ENCODE assay signal across 8 mouse cellular contexts in genomic region chr8:105171116-105172002, GRCm38 (mm10). TPM values are rescaled to one million over a fixed set of nuclear protein-coding genes. Genes with fewer than 3 reads are reported as not detected.
A peak's percentile ranks its signal among the peaks of the same experiment; 100 is the strongest.
DNase-seq lines count a peak whose midpoint lies in the region; ATAC-seq and TF ChIP-seq lines count a peak whose summit lies in the region.

No protein-coding gene starts in this region.

- WGBS in bone marrow, adult 2 months = under 1% methylated on average over 92 of the region's 92 CpGs
- under 1% methylated on average over 78 of the region's 92 CpGs for WGBS in forebrain, embryonic 14.5 days
- WGBS in lung, embryonic 16.5 days = under 1% methylated on average over 90 of the region's 92 CpGs
- under 1% methylated on average over 91 of the region's 92 CpGs for WGBS in thymus, adult 2 months

- peak; percentile 49 for ATAC-seq in CD4-positive, CD25-positive, alpha-beta regulatory T cell, adult 4 months
- peak; percentile 47 for ATAC-seq in forebrain, embryonic 14.5 days
- peak; percentile 63 for ATAC-seq in lung, embryonic 16.5 days (ENCODE audit: low read depth)

- H3K36me3 ChIP-seq in forebrain, embryonic 14.5 days (ENCODE audit: control insufficient read depth, insufficient read depth, low read length) = peaks cover 13% of the 10 kb centered on the region; the same call in 1 of the 2 replicates
- H3K36me3 ChIP-seq in lung, embryonic 16.5 days (ENCODE audit: control insufficient read depth, insufficient read depth, low read length) = peaks cover 2% of the 10 kb centered on the region; the same call in 1 of the 2 replicates
- peaks cover 4% of the 10 kb centered on the region for H3K36me3 ChIP-seq in thymus, adult 2 months (ENCODE audit: control insufficient read depth, insufficient read depth, low read length)

- no peaks in the 10 kb centered on the region for H3K9me3 ChIP-seq in forebrain, embryonic 14.5 days (replicated peaks; ENCODE audit: control insufficient read depth, low read length)
- H3K9me3 ChIP-seq in lung, embryonic 16.5 days (ENCODE audit: control insufficient read depth, low read length) = no peaks in the 10 kb centered on the region

- peak overlapping the region; percentile 73 for H3K4me3 ChIP-seq in bone marrow, adult 2 months (replicated peaks; ENCODE audit: control insufficient read depth, low read depth, low read length)
- peak overlapping the region; percentile 90 for H3K4me3 ChIP-seq in forebrain, embryonic 14.5 days (ENCODE audit: low read depth, low read length)
- peak overlapping the region; percentile 82 for H3K4me3 ChIP-seq in layer of hippocampus, adult 2 months
- H3K4me3 ChIP-seq in lung, embryonic 16.5 days (ENCODE audit: low read length) = peak overlapping the region; percentile 92
- H3K4me3 ChIP-seq in thymus, adult 2 months (ENCODE audit: control insufficient read depth, insufficient read depth, low read length) = peak overlapping the region; percentile 80

- peak; percentile 27; the same call in 1 of the 2 replicates for TF ChIP-seq POLR2A in bone marrow, adult 2 months (IDR thresholded peaks at IDR 0.05; ENCODE audit: borderline replicate concordance, control insufficient read depth, low read depth, low read length)
- peak; percentile 67 for TF ChIP-seq POLR2A in thymus, adult 2 months (IDR thresholded peaks at IDR 0.05; ENCODE audit: control insufficient read depth, extremely low read depth, insufficient read depth, low read length, poor library complexity)

- no peaks in the 10 kb centered on the region; the same call in 1 of the 2 replicates for H3K4me1 ChIP-seq in bone marrow, adult 2 months (ENCODE audit: control insufficient read depth, insufficient read depth, low read length)
- H3K4me1 ChIP-seq in forebrain, embryonic 14.5 days (ENCODE audit: control insufficient read depth, insufficient read depth, low read length) = peaks cover 2% of the 10 kb centered on the region; the same call in 1 of the 2 replicates
- H3K4me1 ChIP-seq in lung, embryonic 16.5 days (replicated peaks; ENCODE audit: control insufficient read depth, insufficient read depth, low read length) = peaks cover 13% of the 10 kb centered on the region
- H3K4me1 ChIP-seq in thymus, adult 2 months (replicated peaks; ENCODE audit: control insufficient read depth, insufficient read depth, low read length) = peaks cover 2% of the 10 kb centered on the region; the same call in 1 of the 2 replicates

- peak overlapping the region; percentile 95 for H3K27ac ChIP-seq in bone marrow, adult 2 months (ENCODE audit: control insufficient read depth, insufficient read depth, low read depth, low read length, poor library complexity)
- peak overlapping the region; percentile 91 for H3K27ac ChIP-seq in forebrain, embryonic 14.5 days (ENCODE audit: low read depth, low read length)
- H3K27ac ChIP-seq in layer of hippocampus, adult 2 months = peak overlapping the region; percentile 73
- H3K27ac ChIP-seq in lung, embryonic 16.5 days (ENCODE audit: low read length) = peak overlapping the region; percentile 99
- peak overlapping the region; percentile 70 for H3K27ac ChIP-seq in thymus, adult 2 months (ENCODE audit: control insufficient read depth, insufficient read depth, low read length)

- peak overlapping the region; percentile 93 for H3K9ac ChIP-seq in forebrain, embryonic 14.5 days (ENCODE audit: low read length)
- peak overlapping the region; percentile 98 for H3K9ac ChIP-seq in lung, embryonic 16.5 days (ENCODE audit: low read length)

- DNase-seq in forebrain, embryonic 14.5 days (ENCODE audit: low spot score) = peak; percentile 63
- peak; percentile 76 to 80 for DNase-seq in heart, postnatal 14 days
- DNase-seq in layer of hippocampus, adult 2 months (ENCODE audit: low spot score in 2 of 2) = peak; percentile 26 to 38
- DNase-seq in ovary, postnatal 10 days (ENCODE audit: low spot score) = peak; percentile 42
- peak; percentile 74 for DNase-seq in thymus, adult 2 months

- H3K4me2 ChIP-seq in forebrain, embryonic 14.5 days (ENCODE audit: low read length) = peak overlapping the region; percentile 57
- H3K4me2 ChIP-seq in lung, embryonic 16.5 days (ENCODE audit: low read depth, low read length) = peak overlapping the region; percentile 71

- H3K27me3 ChIP-seq in forebrain, embryonic 14.5 days (replicated peaks; ENCODE audit: control insufficient read depth, insufficient read depth, low read length) = no peaks in the 10 kb centered on the region
- H3K27me3 ChIP-seq in lung, embryonic 16.5 days (ENCODE audit: control insufficient read depth, insufficient read depth, low read depth, low read length) = no peaks in the 10 kb centered on the region
- H3K27me3 ChIP-seq in thymus, adult 2 months (ENCODE audit: control insufficient read depth, insufficient read depth, low read length) = no peaks in the 10 kb centered on the region

- intact Hi-C loops in heart, postnatal 14 days (cut with DNase I) = loop anchor here (5.0 to 10.0 kb wide), 2 partner anchors 51 to 577 kb away; partner anchors contain the start of gene Pdp2

- TF ChIP-seq CTCF in bone marrow, adult 2 months (IDR thresholded peaks at IDR 0.05; ENCODE audit: control insufficient read depth, insufficient read depth, low read length) = no peak
- no peak for TF ChIP-seq CTCF in layer of hippocampus, adult 2 months (conservative IDR thresholded peaks at IDR 0.05)
- TF ChIP-seq CTCF in thymus, adult 2 months (IDR thresholded peaks at IDR 0.05; ENCODE audit: borderline replicate concordance, control insufficient read depth, extremely low read depth, insufficient read depth, low read length, poor library complexity) = peak; percentile 49

RNA-seq across cellular contexts. Expression of gene Cbfb, which starts 0.9 kb away (rescaled TPM):
- 10 to 100 TPM; 26.7 to 40.6 TPM for polyA plus RNA-seq in CD4-positive, CD25-positive, alpha-beta regulatory T cell, adult 4 months (2017; shearing (Covaris generic))
- 9.7 and 36.4 TPM in 2 replicates for polyA plus RNA-seq in bone marrow, adult 2 months (2011; ENCODE audit: insufficient read depth, insufficient read length, low replicate concordance, missing spikeins)
- 34.5 and 39.5 TPM in 2 replicates for polyA plus RNA-seq in forebrain, embryonic 14.5 days (2014; fragmentation: Nextera tagmentation; extraction: Ambion mirVana)
- total RNA-seq in heart, postnatal 14 days (2021) = 10 to 100 TPM; 24.4 to 27.9 TPM
- total RNA-seq in layer of hippocampus, adult 2 months (2021) = 10 to 100 TPM; 20.0 to 20.4 TPM
- 51.4 and 55.5 TPM in 2 replicates for polyA plus RNA-seq in lung, embryonic 16.5 days (2015; fragmentation: Nextera tagmentation; extraction: Ambion mirVana)
- 26.7 and 34.4 TPM in 2 replicates for polyA plus RNA-seq in thymus, adult 2 months (2012; rRNA removed)

RNA-seq across cellular contexts. Expression of gene Ces4a, which starts 39.8 kb away (rescaled TPM):
- polyA plus RNA-seq in CD4-positive, CD25-positive, alpha-beta regulatory T cell, adult 4 months (2017; shearing (Covaris generic)) = under 1 TPM in 1 of 2 experiments, not detected in 1; 0.13 TPM
- polyA plus RNA-seq in bone marrow, adult 2 months (2011; ENCODE audit: insufficient read depth, insufficient read length, low replicate concordance, missing spikeins) = not detected in 2 replicates
- 0.09 TPM in 1 of 2 replicates, not detected in the other for polyA plus RNA-seq in forebrain, embryonic 14.5 days (2014; fragmentation: Nextera tagmentation; extraction: Ambion mirVana)
- total RNA-seq in heart, postnatal 14 days (2021) = not detected
- not detected for total RNA-seq in layer of hippocampus, adult 2 months (2021)
- polyA plus RNA-seq in lung, embryonic 16.5 days (2015; fragmentation: Nextera tagmentation; extraction: Ambion mirVana) = not detected in 2 replicates
- polyA plus RNA-seq in thymus, adult 2 months (2012; rRNA removed) = 0.05 TPM in 1 of 2 replicates, not detected in the other

RNA-seq across cellular contexts. Expression of gene D230025D16Rik, which starts 53.6 kb away (rescaled TPM):
- polyA plus RNA-seq in CD4-positive, CD25-positive, alpha-beta regulatory T cell, adult 4 months (2017; shearing (Covaris generic)) = 10 to 100 TPM; 13.9 to 14.2 TPM
- polyA plus RNA-seq in bone marrow, adult 2 months (2011; ENCODE audit: insufficient read depth, insufficient read length, low replicate concordance, missing spikeins) = 5.0 and 17.2 TPM in 2 replicates
- 35.4 and 38.9 TPM in 2 replicates for polyA plus RNA-seq in forebrain, embryonic 14.5 days (2014; fragmentation: Nextera tagmentation; extraction: Ambion mirVana)
- total RNA-seq in heart, postnatal 14 days (2021) = 10 to 100 TPM; 16.7 to 22.0 TPM
- 10 to 100 TPM; 38.9 to 39.2 TPM for total RNA-seq in layer of hippocampus, adult 2 months (2021)
- 48.8 and 52.9 TPM in 2 replicates for polyA plus RNA-seq in lung, embryonic 16.5 days (2015; fragmentation: Nextera tagmentation; extraction: Ambion mirVana)
- 24.6 and 26.4 TPM in 2 replicates for polyA plus RNA-seq in thymus, adult 2 months (2012; rRNA removed)

Comparison
In these comparisons a context has a peak if more than half of its experiments do, and no peak if none do; other contexts are left out.
1. Peak in every context shown above with its lines: DNase-seq, ATAC-seq, H3K4me3 ChIP-seq and H3K27ac ChIP-seq.